ENCODE assay signal across 24 mouse cellular contexts in genomic region chr2:84688080-84688844, GRCm38 (mm10). TPM values are rescaled to one million over a fixed set of nuclear protein-coding genes. Genes with fewer than 3 reads are reported as not detected.
"Had no signal": no experiment of that assay in that cellular context is flagged by ENCODE, and none has a peak within 500 bp of the region (broad histone marks: within the 10 kb centered on the region; RNA-seq: fewer than 3 reads in every experiment).

No protein-coding gene starts in this region.

- H3K9me3 ChIP-seq: kidney, embryonic 15.5 days; limb, embryonic 15.5 days; midbrain, embryonic 12.5 days had no signal

- H3K27me3 ChIP-seq: kidney, embryonic 15.5 days; limb, embryonic 12.5 days; limb, embryonic 15.5 days; midbrain, embryonic 12.5 days had no signal

- H3K27ac ChIP-seq: kidney, embryonic 15.5 days; limb, embryonic 12.5 days; limb, embryonic 15.5 days; macrophage; midbrain, embryonic 12.5 days; stomach, postnatal 0 days had no signal

- DNase-seq: kidney, adult 11 months; kidney, adult 8-10 months; kidney, postnatal 14 days; kidney, postnatal 4 days; left cerebral cortex, postnatal 4 days; lung, adult 2 months; lung, postnatal 14 days; right cerebral cortex, adult 18-20 months; right cerebral cortex, postnatal 14 days; right cerebral cortex, postnatal 4 days; thymus, adult 2 months; thymus, postnatal 25 days had no signal

- H3K4me1 ChIP-seq: kidney, embryonic 15.5 days; limb, embryonic 12.5 days; limb, embryonic 15.5 days; midbrain, embryonic 12.5 days had no signal

- H3K4me3 ChIP-seq: kidney, embryonic 15.5 days; limb, embryonic 12.5 days; limb, embryonic 15.5 days; midbrain, embryonic 12.5 days had no signal

- ATAC-seq: inflammation-experienced regulatory T-cells, adult 6 months had no signal

- H3K4me2 ChIP-seq: kidney, embryonic 15.5 days; limb, embryonic 12.5 days; limb, embryonic 15.5 days; midbrain, embryonic 12.5 days had no signal

- H3K9ac ChIP-seq: kidney, embryonic 15.5 days; limb, embryonic 12.5 days; limb, embryonic 15.5 days; midbrain, embryonic 12.5 days had no signal

RNA-seq across cellular contexts. Expression of gene Gm28635, which starts 10.4 kb away (rescaled TPM):
- total RNA-seq: megakaryocyte, adult 5-6 weeks; midbrain, postnatal 0 days had no signal
- polyA plus RNA-seq: inflammation-experienced regulatory T-cells, adult 6 months; kidney, embryonic 15.5 days; limb, embryonic 12.5 days; limb, embryonic 15.5 days; lung, adult 2 months; lung, embryonic 16.5 days; macrophage; midbrain, embryonic 12.5 days; midbrain, postnatal 0 days; neural tube, embryonic 11.5 days; stomach, embryonic 14.5 days; stomach, postnatal 0 days; thymus, adult 2 months had no signal
